Mouse (Mus musculus) gastrocnemius, postnatal 14 days (tissue): Measurements from ENCODE around the gene Dohh. TPM values are rescaled to one million over a fixed set of nuclear protein-coding genes. Genes with fewer than 3 reads are reported as not detected.
A peak's percentile ranks its signal among the peaks of the same experiment; 100 is the strongest.

Source experiments
- DNase-seq: peaks from one replicate; pipeline ENCODE4 v3.0.0; 2021; ENCODE audit warnings: mixed read lengths
- intact Hi-C: fragments of 180-260 bp; cut with DNase I; formaldehyde crosslinking; loops from one replicate; pipeline ENCODE4 v1.15.1; 2025; ENCODE audit warnings: low total_unique reads
- total RNA-seq, 2 experiments: library from RNA; stranded (reverse); gene quantifications; 2 replicates each; pipeline ENCODE4 v1.2.3; 2021

The Dohh gene
- total RNA-seq, 2 experiments from 2014 or later: 38.6 to 39.8 TPM

DNA sequence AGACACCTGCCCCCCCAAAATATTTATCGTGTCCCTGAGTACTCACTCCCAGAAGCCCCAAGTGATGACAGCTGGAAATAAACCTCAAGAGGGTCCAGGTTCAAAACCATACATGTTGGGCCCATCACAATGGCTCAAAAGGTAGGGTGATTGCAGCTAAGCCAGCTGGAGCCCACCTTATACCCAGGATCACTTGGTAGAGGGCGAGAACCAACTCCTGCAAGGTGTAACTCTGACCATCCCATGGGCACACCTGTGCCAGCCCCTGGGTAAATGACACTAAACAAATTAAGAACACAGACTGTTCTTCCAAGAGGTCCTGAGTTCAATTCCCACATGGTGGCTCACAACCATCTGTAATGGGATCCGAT lies 5.1 kb upstream of the Dohh start:
- intact Hi-C loops: no loop called here
- no peak for DNase-seq

DNA sequence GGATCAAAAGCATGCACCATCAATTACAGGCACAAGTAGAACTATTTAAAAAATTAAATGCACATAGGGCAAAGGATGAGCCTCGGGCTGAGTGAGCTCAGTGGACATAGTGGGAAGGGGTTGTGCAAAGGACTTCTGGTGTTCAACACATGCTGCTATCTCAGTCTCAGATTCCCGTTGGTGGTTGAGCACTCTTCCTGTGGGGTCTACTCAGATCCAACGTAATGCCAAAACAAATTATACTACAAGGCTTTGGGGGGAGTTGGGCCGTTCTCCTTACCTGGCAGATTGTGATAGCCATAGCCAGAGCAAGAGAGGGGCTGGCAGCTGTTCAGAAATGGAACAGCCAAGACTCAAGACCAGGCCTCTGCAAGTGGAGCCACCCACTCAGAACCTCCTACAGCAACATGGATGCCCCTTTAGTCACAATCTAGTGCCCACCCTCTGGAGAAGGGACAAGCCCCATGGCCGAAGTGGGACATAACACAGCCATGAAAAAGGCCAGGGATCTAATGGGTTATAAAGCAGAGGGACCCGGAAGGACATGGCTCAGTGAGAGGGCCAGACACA lies 4.3 kb upstream of the Dohh start:
- no peak for DNase-seq

DNA sequence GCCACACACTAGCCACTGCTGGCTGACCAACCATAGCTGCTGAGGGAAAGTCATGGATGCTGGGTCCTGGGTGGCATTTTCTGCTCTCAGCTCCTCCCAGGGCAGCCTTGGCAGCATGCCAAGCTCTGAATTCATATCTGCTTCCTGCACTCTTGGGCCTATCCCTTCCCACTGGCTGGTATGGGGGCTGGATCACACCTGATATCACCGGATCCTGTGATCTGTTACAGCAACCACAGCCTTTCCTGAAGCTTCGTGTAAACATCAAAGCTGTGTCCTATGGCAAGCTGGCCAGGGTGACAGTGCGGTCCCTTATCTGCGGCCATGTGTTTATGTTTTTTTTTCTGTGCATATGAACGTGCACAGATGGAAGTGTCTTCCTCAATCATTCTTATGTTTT lies 2.2 kb upstream of the Dohh start:
- DNase-seq: no peak
- intact Hi-C loops: no loop called here

More for the DNA sequence above, 4.3 kb upstream of the Dohh start:
- intact Hi-C loops: no loop called here

- no peak for DNase-seq
- intact Hi-C loops: no loop called here
These were observed 366 bp downstream of the Dohh start for GRCm38 (mm10) chr10:81384605-81384982.

DNA sequence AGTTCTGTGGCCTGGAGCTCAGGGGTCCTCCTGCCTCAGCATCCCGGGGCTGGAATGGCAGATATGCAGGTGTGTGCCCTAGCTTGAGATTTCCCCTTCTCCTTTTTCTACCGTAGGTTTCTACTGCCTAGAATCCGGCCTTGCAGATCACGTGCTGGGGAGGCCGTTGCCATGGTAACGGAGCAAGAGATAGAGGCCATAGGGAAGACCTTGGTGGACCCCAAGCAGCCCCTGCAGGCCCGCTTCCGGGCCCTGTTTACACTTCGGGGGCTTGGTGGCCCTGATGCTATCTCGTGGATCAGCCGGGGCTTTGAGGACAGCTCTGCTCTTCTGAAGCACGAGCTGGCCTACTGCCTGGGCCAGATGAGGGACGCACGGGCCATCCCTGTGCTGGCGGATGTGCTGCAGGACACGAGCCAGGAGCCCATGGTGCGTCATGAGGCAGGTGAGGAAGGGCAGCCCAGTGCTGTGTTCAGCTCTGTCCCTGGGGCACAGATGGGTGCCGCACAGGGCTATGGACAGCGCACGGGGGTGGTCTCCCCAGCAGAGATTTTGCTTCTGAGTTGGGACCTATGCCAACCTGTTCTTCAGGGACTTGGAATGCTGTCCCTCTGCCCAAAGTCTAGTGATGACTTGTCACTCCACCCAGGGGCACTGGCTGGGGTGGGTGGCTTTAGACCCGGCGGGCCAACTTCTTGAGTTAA lies 1.5 kb downstream of the Dohh start:
- no peak for DNase-seq
- intact Hi-C loops: loop anchor here (5.0 kb wide), 1 partner anchor 67 kb away; no protein-coding TSS in a partner anchor

DNA sequence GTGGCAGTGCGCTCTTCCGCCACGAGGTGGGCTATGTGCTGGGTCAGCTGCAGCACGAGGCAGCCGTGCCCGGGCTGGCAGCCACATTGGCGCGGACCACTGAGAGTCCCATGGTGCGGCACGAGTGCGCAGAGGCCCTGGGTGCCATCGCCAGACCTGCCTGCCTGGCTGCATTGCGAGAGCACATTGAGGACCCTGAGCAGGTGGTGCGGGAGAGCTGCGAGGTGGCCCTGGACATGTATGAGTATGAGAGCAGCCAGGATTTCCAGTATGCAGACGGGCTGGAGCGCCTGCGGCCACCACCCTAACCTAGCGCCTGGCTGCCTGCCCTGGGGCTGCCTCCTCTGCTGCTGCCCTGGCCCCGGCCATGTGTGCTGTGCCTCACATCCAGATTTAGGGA lies 3.5 kb downstream of the Dohh start:
- intact Hi-C loops: loop anchor here (5.0 kb wide), 1 partner anchor 65 kb away; no protein-coding TSS in a partner anchor
- no peak for DNase-seq

DNA sequence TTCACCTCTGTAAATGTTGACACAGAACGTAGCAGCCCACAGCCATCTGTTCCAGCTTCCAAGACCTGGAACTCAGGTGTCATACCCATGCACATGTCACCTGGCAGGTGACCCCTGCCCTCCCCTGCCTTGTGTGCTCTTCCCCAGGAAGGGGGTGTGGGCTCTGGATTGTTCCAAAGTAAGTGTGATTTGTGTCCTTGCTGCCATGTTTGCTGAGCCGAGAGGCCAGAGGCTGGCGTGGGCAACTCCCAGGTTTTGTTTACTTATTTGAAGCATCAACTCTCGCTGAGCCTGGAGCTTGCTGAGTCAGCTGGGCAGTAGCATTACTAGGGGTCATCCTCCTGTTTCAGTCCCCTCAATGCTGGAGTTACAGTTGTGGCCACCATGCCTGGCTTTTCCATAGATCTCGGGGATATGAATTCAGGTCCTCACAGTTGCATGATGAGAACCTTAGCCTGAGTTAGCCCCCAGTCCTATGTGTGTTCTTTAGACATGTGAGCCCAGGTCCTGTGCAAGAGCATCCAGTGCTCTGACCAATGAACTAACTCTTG lies 4.4 kb downstream of the Dohh start, which contains the start of gene Gm48552:
Gene Gm48552 (plus strand): TSS at position 501 of the 551 bp plus-strand sequence.
- intact Hi-C loops: loop anchor here (5.0 kb wide), 1 partner anchor 64 kb away; no protein-coding TSS in a partner anchor
- DNase-seq: no peak

DNA sequence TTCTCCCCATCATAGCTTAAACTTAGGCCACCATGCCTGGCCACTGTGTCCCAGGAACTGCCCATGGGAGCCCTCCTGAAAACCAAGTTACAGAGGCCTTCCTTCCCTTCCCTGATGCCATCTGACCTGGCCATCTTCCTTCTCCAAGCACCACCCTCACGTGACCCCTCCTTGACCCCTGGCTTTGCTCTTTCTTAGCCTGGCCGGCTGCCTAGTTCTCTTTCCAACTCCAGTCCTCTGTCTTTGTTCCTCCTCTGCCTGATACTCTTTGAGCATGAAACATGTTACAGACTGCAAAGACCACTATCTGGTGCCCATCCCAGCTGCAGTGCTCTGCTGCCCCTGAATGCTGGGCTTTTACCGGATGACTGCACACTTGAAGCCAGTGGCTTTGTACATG lies 5.1 kb downstream of the Dohh start:
- no peak for DNase-seq
- intact Hi-C loops: loop anchor here (5.0 kb wide), 1 partner anchor 63 kb away; no protein-coding TSS in a partner anchor

DNA sequence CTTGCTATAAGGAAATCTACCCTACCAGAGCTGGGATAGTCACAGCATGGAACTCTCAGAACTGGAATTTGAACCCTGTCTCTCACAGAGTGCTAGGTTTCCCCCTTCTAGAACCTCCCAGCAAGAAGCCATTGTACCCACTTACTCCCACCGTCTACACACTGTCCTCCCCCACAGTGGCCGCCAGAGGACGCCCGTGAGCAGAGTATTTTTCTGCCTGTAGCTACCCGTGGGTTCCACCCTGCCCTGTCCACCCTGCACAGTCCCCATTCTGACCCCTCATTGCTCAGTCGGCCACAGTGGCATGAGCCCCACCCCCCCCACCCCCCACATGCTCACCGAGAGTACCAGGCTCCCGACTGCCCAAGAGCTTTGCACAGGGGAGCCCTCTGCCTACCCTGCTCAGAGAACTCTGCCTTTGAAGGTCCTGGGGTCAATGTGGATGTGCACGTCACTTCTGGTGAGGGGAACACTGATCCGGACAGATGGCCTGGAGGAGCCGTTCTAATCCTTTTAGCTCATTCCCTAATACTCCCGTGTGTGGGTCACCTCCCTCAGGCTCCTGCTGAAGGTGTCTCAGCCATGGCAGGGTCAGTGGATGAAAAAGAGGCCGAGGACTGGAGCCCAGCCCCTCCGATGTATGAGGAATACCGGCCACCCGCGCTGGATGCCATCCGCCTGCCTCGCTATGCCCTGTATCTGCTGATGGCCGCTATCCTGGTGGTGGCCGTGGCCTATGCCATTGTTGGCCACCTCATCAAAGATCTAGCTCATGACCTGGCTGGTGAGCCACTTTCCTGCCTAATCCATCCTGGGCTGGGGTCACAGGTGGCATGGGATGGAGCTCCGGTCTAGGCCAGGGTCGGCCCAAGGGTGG lies 5.8 kb downstream of the Dohh start:
- DNase-seq: peak; percentile 79
- intact Hi-C loops: loop anchor here (5.0 kb wide), 1 partner anchor 62 kb away; no protein-coding TSS in a partner anchor

DNA sequence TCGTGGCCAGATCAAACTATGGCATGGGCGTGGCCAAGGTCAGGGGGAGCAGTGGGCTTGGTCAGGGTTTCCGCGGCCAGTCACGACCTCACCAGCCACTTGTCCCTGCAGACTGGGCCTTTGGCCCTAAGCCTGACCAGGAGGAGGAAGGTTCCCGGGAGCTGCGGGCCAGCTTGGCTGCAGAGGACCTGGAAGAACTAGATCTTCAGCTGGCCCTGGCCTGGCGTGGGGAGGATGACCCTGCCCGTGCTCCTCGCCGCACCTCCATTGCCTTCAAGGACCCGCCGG lies 6.4 kb downstream of the Dohh start:
- intact Hi-C loops: no loop called here
- no peak for DNase-seq

- intact Hi-C loops: no loop called here
These were observed 8.0 kb downstream of the Dohh start for GRCm38 (mm10) chr10:81392270-81392669.

DNA sequence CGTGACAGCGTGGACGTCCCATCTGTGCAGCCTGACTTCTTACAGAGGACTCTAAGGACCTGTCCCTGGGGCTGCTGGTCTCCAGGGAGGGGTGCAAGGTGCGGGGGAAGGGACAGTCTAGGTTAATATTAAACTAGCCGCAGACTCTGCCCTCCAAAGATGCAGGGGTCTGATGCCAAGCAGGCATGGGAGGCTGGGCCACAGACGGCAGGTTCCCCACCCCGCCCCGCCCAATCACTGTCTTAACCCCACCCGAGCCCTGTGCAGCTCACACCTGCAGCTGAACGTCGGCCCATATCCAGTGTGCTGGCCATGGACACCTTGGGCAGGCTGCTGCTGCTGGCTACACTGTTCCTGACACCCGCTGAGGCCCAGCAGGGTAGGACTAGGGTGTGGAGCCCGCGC lies 8.6 kb downstream of the Dohh start, which contains the start of gene Smim24:
Gene Smim24 (plus strand): TSS at position 271 of the 405 bp plus-strand sequence.
- no peak for DNase-seq
- intact Hi-C loops: no loop called here

More at GRCm38 (mm10) chr10:81392270-81392669, 8.0 kb downstream of the Dohh start:
- no peak for DNase-seq

DNA sequence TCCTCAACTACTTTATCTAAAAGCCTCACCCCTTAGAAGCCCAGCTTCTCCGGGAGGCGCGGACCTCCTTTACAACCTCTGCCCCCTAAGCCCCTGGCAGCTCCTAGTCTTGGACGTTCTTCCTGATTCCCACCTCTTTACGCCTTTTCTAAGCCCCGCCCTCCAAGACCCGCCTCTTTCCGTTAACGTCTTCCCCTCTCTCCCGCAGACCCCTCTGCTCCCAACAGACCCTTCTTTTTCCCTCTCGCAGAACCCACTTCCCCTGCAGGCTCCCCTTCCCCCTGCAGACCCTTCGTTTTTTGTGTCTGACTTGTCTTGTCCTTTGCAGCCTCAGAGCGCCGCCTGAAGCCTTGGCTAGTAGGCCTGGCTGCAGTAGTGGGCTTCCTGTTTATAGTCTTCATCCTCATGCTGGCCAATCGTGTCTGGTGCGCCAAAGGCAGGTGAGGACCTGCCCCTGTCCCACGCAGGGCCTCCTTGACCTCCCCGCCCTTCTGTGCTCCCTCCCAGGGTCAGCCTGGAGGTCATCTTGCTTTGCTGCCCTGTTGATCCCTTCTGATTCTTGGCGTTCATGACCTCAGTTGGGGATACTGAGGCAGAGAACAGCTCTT lies 9.3 kb downstream of the Dohh start:
- DNase-seq: no peak
- intact Hi-C loops: loop anchor here (2.0 kb wide), 1 partner anchor 49 kb away; no protein-coding TSS in a partner anchor

DNA sequence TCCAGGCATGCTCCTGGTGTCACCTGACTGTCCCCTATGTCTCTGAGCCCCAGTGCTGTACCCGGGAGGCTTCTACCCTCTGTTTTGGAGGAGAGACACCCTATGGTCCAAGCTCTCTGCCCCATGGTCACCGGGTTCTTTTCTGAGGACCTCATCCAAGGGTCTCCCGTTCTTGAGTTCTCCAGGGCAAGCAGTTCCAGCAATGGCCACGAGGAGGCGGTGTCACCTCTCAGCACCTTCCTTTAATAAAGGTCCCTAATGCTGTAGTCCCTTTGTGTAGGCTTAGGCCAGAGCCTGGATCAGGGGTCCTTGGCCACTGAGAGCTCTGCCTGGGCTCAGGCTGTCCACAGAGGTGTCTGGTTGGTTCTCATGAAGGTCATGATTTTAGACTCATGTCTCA lies 10.9 kb downstream of the Dohh start:
- no peak for DNase-seq
- intact Hi-C loops: loop anchor here (2.0 kb wide), 1 partner anchor 48 kb away; no protein-coding TSS in a partner anchor

DNA sequence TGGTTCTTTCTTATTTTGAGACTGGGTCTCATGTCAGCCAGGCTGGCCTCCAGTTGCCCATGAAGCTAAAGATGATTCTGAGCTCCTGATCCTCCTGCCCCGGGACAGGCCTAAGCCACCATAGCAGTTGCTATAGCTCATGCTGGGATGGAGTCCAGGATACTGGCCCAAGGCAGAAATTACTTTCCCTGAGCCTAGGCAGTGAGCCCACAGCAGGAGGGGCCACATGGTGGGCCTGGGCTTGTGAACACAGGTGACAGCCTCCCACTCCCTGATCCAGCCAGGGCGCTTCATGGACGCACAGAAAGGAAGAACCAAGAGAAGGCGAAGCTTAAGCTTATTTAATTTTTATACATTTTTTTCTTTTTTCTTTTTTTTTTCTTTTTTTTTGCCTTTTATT lies 11.6 kb downstream of the Dohh start:
- intact Hi-C loops: loop anchor here (2.0 kb wide), 1 partner anchor 47 kb away; no protein-coding TSS in a partner anchor
- DNase-seq: no peak

DNA sequence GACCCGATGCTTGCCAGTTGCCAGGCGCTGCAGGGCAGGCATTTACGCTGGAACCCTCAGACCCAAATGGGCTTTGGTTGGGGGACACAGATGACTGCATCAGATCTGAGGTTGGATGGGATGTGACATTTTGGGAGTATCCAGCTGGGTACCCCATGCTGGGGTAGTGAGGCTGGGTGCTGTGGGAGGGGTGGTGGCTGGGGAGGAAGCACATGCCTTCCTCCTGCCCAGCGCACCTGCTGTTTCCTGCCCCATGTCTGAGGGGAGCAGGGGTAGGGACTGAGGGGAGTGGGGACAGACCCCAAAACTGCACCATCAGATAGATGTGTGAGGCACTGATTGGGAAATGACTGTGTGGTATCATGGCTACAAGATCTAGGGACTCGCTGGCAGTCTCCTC lies 12.5 kb downstream of the Dohh start:
- intact Hi-C loops: no loop called here
- DNase-seq: no peak

DNA sequence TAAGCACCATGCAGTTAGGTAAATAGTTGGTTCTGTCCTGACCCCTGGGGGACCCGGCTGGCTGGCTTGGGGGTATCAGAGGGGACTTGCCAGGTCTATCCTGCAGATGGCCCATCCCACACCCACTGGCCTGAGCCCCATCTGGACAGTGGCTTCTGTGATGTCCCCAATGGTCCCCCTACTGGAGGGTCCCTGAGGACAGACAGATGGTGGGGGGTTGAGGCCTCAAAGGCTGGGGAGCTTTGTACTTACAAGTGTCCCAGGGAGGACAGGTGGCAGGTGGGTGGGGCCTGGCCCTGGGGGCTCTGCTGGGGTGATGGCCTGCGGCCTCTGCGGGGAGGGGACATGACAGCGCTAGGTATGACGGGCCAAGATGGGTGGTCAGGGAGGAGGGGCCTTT lies 15.1 kb downstream of the Dohh start:
- intact Hi-C loops: no loop called here
- DNase-seq: no peak

GRCm38 (mm10) chr10:81399798-81400308 lies 15.6 kb downstream of the Dohh start:
- intact Hi-C loops: no loop called here
- DNase-seq: no peak
